Mouse (Mus musculus) midbrain, postnatal 0 days (tissue): ENCODE data around the gene Tmem234. TPM values are rescaled to one million over a fixed set of nuclear protein-coding genes. Genes with fewer than 3 reads are reported as not detected.

Experiments
- ATAC-seq: fragments of 200-750 bp; cut with Nextera tagmentation; 2 replicates; pipeline ENCODE4 v1.8.0; 2017; ENCODE audit warnings: moderate number of reproducible peaks, mild to moderate bottlenecking, moderate TSS enrichment, moderate library complexity; ENCODE audit not compliant: low FRiP score
- DNase-seq: peaks from one replicate; pipeline ENCODE4 v3.0.0-alpha.2; 2015; ENCODE audit warnings: low spot score
- H3K27ac ChIP-seq: fragments of 300-500 bp; sonication (generic); 2 replicates; pipeline ENCODE4 v1.5.1; 2014; ENCODE audit warnings: low read depth, mild to moderate bottlenecking, low read length, mixed read lengths
- H3K27me3 ChIP-seq: fragments of 300-500 bp; sonication (generic); 2 replicates; pipeline ENCODE4 v1.6.1; 2014; ENCODE audit warnings: low read length, control low read depth, mixed read lengths; ENCODE audit not compliant: insufficient read depth
- H3K36me3 ChIP-seq: fragments of 300-500 bp; sonication (generic); 2 replicates; pipeline ENCODE4 v1.6.1; 2014; ENCODE audit warnings: low read length, control low read depth, mixed read lengths; ENCODE audit not compliant: insufficient read depth
- H3K4me1 ChIP-seq: fragments of 300-500 bp; sonication (generic); 2 replicates; pipeline ENCODE4 v1.6.1; 2014; ENCODE audit warnings: mild to moderate bottlenecking, control low read depth, antibody characterized with exemption, low read length, mixed read lengths; ENCODE audit not compliant: insufficient read depth
- H3K4me2 ChIP-seq: fragments of 300-500 bp; sonication (generic); 2 replicates; pipeline ENCODE4 v1.6.1; 2014; ENCODE audit warnings: low read depth, mild to moderate bottlenecking, low read length, mixed read lengths; ENCODE audit not compliant: poor library complexity, severe bottlenecking
- H3K4me3 ChIP-seq: fragments of 300-500 bp; sonication (generic); 2 replicates; pipeline ENCODE4 v1.5.1; 2014; ENCODE audit warnings: low read depth, mild to moderate bottlenecking, low read length, moderate library complexity
- H3K9ac ChIP-seq: fragments of 300-500 bp; sonication (generic); replicated peaks from 2 replicates; pipeline ENCODE4 v1.6.1; 2014; ENCODE audit warnings: mild to moderate bottlenecking, low read length, moderate library complexity, mixed read lengths; ENCODE audit not compliant: poor library complexity, severe bottlenecking
- H3K9me3 ChIP-seq: fragments of 300-500 bp; sonication (generic); 2 replicates; pipeline ENCODE4 v1.6.1; 2016; ENCODE audit warnings: low read length, control low read depth
- CTCF ChIP-seq: IDR thresholded peaks from 2 replicates; pipeline ENCODE4 v1.5.1; 2016; ENCODE audit warnings: antibody characterized with exemption, mild to moderate bottlenecking
- WGBS: fragments of 180-500 bp; shearing (Covaris S2); extraction: QIAGEN DNeasy Blood & Tissue Kit; methylation state at CpG from one replicate; pipeline ENCODE4 v1.1.7; 2014; 5-methylcytosine and 5-hydroxymethylcytosine counted together
- polyA plus RNA-seq: library from polyadenylated mRNA; unstranded; fragments of >200 nt; fragmentation: Nextera tagmentation; extraction: Ambion mirVana; gene quantifications from 2 replicates; pipeline ENCODE4 v1.2.1, GENCODE M21; 2015
- total RNA-seq: library from RNA; depleted of rRNA; stranded (reverse); fragments of >200 nt; gene quantifications from 2 replicates; pipeline ENCODE4 v1.2.3, GENCODE M21; 2014

Tmem234 gene
- total and polyA plus RNA-seq, 2 experiments from 2014 or later, result 189 to 210 TPM

- no peaks in the 10 kb centered on the region for H3K36me3 ChIP-seq
- peak overlapping the region; percentile 54 for H3K4me2 ChIP-seq
- TF ChIP-seq CTCF, result peak; percentile 67
- peak overlapping the region; percentile 30 for H3K4me3 ChIP-seq
- peak; percentile 75 for DNase-seq
- no peaks in the 10 kb centered on the region for H3K9me3 ChIP-seq
- 1% methylated on average over 36 of the region's 36 CpGs for WGBS
- peak; percentile 52; the same call in 1 of the 2 replicates for ATAC-seq
- no peaks in the 10 kb centered on the region for H3K27me3 ChIP-seq
- peak overlapping the region; percentile 42; the same call in 1 of the 2 replicates for H3K9ac ChIP-seq
- H3K27ac ChIP-seq, result no peak overlapping the region; the same call in 1 of the 2 replicates
- H3K4me1 ChIP-seq, result peaks cover 4% of the 10 kb centered on the region; the same call in 1 of the 2 replicates
Measured at GRCm38 (mm10) chr4:129584884-129585608, 15.4 kb upstream of the Tmem234 start.

- Histone ChIP-seq H3K27ac (no peak overlapping the region), H3K4me1 (peaks cover 4% of the 10 kb centered on the region; the same call in 1 of the 2 replicates), H3K27me3 (no peaks in the 10 kb centered on the region), H3K9me3 (no peaks in the 10 kb centered on the region), H3K36me3 (peaks cover 2% of the 10 kb centered on the region), H3K9ac (no peak overlapping the region), H3K4me3 (no peak overlapping the region), H3K4me2 (no peak overlapping the region)
- TF ChIP-seq CTCF, result no peak
- DNase-seq (no peak), ATAC-seq (no peak)
- WGBS, result 82% methylated on average over 9 of the region's 9 CpGs
Measured at GRCm38 (mm10) chr4:129585773-129586172, 14.7 kb upstream of the Tmem234 start.

- DNase-seq, result no peak
- Histone ChIP-seq H3K36me3 (peaks cover 14% of the 10 kb centered on the region), H3K27ac (no peak overlapping the region), H3K9ac (no peak overlapping the region), H3K27me3 (no peaks in the 10 kb centered on the region), H3K9me3 (no peaks in the 10 kb centered on the region), H3K4me3 (no peak overlapping the region), H3K4me1 (peaks cover 4% of the 10 kb centered on the region; the same call in 1 of the 2 replicates), H3K4me2 (no peak overlapping the region)
- TF ChIP-seq CTCF, result no peak
- no peak for ATAC-seq
- WGBS, result 29% methylated on average over 1 of the region's 1 CpGs
Measured at GRCm38 (mm10) chr4:129586943-129587342, 13.5 kb upstream of the Tmem234 start.

GRCm38 (mm10) chr4:129588865-129589264, 11.6 kb upstream of the Tmem234 start:
- Histone ChIP-seq H3K4me1 (peaks cover 4% of the 10 kb centered on the region; the same call in 1 of the 2 replicates), H3K27me3 (no peaks in the 10 kb centered on the region), H3K36me3 (peaks cover 31% of the 10 kb centered on the region), H3K4me3 (no peak overlapping the region), H3K27ac (no peak overlapping the region), H3K4me2 (no peak overlapping the region), H3K9ac (no peak overlapping the region), H3K9me3 (no peaks in the 10 kb centered on the region)
- TF ChIP-seq CTCF, result no peak
- DNase-seq (no peak), ATAC-seq (no peak)
- 70% methylated on average over 4 of the region's 4 CpGs for WGBS

GRCm38 (mm10) chr4:129608426-129609025, 8.1 kb downstream of the Tmem234 start:
- TF ChIP-seq CTCF, result peak; percentile 91
- Histone ChIP-seq H3K4me3 (no peak overlapping the region), H3K9ac (no peak overlapping the region), H3K27ac (peak overlapping the region; percentile 21), H3K4me1 (no peaks in the 10 kb centered on the region), H3K4me2 (no peak overlapping the region), H3K27me3 (no peaks in the 10 kb centered on the region), H3K9me3 (no peaks in the 10 kb centered on the region), H3K36me3 (peaks cover 25% of the 10 kb centered on the region)
- 33% methylated on average over 7 of the region's 7 CpGs for WGBS
- peak; percentile 90 for DNase-seq
- peak; percentile 82 for ATAC-seq

- no peak overlapping the region for H3K4me2 ChIP-seq
- no peaks in the 10 kb centered on the region for H3K4me1 ChIP-seq
- 84% methylated on average over 12 of the region's 12 CpGs for WGBS
- no peaks in the 10 kb centered on the region for H3K9me3 ChIP-seq
- peak; percentile 24; the same call in 1 of the 2 replicates for ATAC-seq
- H3K36me3 ChIP-seq, result peaks cover 18% of the 10 kb centered on the region
- TF ChIP-seq CTCF, result no peak
- DNase-seq, result no peak
- no peaks in the 10 kb centered on the region for H3K27me3 ChIP-seq
- no peak overlapping the region for H3K4me3 ChIP-seq
- 0 out of 2 replicates have a peak overlapping the region, but pooled peaks have one; percentile 8 for H3K9ac ChIP-seq
- H3K27ac ChIP-seq, result peak overlapping the region; percentile 21; the same call in 1 of the 2 replicates
Measured at GRCm38 (mm10) chr4:129609139-129609631, 8.7 kb downstream of the Tmem234 start.
